20 mouse cellular contexts compared by ENCODE assay signal in the genomic region with DNA sequence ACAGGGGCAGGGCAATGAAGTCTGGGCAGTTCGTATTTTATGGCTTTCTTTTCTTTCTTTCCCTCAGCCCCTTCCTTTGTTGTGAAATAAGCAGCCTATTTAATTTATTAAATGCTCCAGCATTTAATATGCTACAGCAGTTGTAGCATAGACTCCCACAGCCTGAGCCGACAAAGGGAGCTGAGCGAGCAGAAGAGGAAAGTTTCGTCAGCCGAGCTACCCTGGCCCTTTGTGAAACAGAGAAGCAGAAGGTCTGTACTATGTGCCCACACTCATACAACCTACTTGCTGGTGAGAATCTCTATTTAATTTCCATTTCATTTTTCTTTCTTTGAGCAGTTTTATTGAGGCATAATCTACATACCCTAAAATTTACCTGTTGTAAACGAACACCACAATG.
DNase-seq lines count a peak whose midpoint lies in the region; ATAC-seq lines count a peak whose summit lies in the region.
"Had no signal": no experiment of that assay in that cellular context is flagged by ENCODE, and none has a peak within 500 bp of the region (broad histone marks: within the 10 kb centered on the region; RNA-seq: fewer than 3 reads in every experiment).

No protein-coding gene starts in this region.

- ATAC-seq in hindbrain, embryonic 14.5 days (ENCODE audit: low FRiP score) = no peak
- no peak for ATAC-seq in hindbrain, embryonic 12.5 days (ENCODE audit: low FRiP score)
- ATAC-seq in midbrain, embryonic 13.5 days = no peak
- no peak for ATAC-seq in midbrain, embryonic 11.5 days (ENCODE audit: low FRiP score)
- no peak for ATAC-seq in hindbrain, embryonic 15.5 days (ENCODE audit: low FRiP score, low read depth)
- ATAC-seq in midbrain, embryonic 16.5 days = no peak
- ATAC-seq: forebrain, embryonic 14.5 days had no signal

- H3K27ac ChIP-seq in hindbrain, embryonic 14.5 days = peak overlapping the region; percentile 38
- no peak overlapping the region; the same call in 1 of the 2 replicates for H3K27ac ChIP-seq in hindbrain, embryonic 12.5 days
- H3K27ac ChIP-seq in midbrain, embryonic 13.5 days = peak overlapping the region; percentile 4; the same call in 1 of the 2 replicates
- no peak overlapping the region for H3K27ac ChIP-seq in midbrain, embryonic 11.5 days (ENCODE audit: low read depth, low read length)
- peak overlapping the region; percentile 7; the same call in 1 of the 2 replicates for H3K27ac ChIP-seq in hindbrain, embryonic 15.5 days (replicated peaks)
- peak overlapping the region; percentile 81; the same call in 1 of the 2 replicates for H3K27ac ChIP-seq in midbrain, embryonic 16.5 days (ENCODE audit: low read length)
- H3K27ac ChIP-seq: embryonic facial prominence, embryonic 15.5 days; heart, adult 2 months; heart, embryonic 15.5 days had no signal

- no peak overlapping the region for H3K4me3 ChIP-seq in hindbrain, embryonic 14.5 days (replicated peaks; ENCODE audit: low read length)
- no peak overlapping the region for H3K4me3 ChIP-seq in hindbrain, embryonic 12.5 days
- no peak overlapping the region for H3K4me3 ChIP-seq in midbrain, embryonic 13.5 days (replicated peaks)
- H3K4me3 ChIP-seq in midbrain, embryonic 11.5 days (ENCODE audit: low read depth, low read length) = no peak overlapping the region
- no peak overlapping the region for H3K4me3 ChIP-seq in hindbrain, embryonic 15.5 days
- no peak overlapping the region for H3K4me3 ChIP-seq in midbrain, embryonic 16.5 days (ENCODE audit: low read depth, low read length)
- H3K4me3 ChIP-seq: embryonic facial prominence, embryonic 15.5 days; erythroblast, embryonic 14.5 days; forebrain, embryonic 10.5 days; heart, adult 2 months; heart, embryonic 15.5 days had no signal

- no peaks in the 10 kb centered on the region for H3K36me3 ChIP-seq in hindbrain, embryonic 14.5 days (replicated peaks; ENCODE audit: control insufficient read depth, insufficient read depth)
- H3K36me3 ChIP-seq in hindbrain, embryonic 12.5 days = no peaks in the 10 kb centered on the region
- no peaks in the 10 kb centered on the region for H3K36me3 ChIP-seq in midbrain, embryonic 13.5 days
- no peaks in the 10 kb centered on the region for H3K36me3 ChIP-seq in midbrain, embryonic 11.5 days (ENCODE audit: control insufficient read depth, insufficient read depth, low read length)
- H3K36me3 ChIP-seq in hindbrain, embryonic 15.5 days = no peaks in the 10 kb centered on the region
- H3K36me3 ChIP-seq in midbrain, embryonic 16.5 days (ENCODE audit: control insufficient read depth, insufficient read depth, low read length) = no peaks in the 10 kb centered on the region
- H3K36me3 ChIP-seq: embryonic facial prominence, embryonic 15.5 days; forebrain, embryonic 10.5 days; heart, embryonic 15.5 days had no signal

- DNase-seq in hindbrain, embryonic 14.5 days (ENCODE audit: low spot score) = no peak
- no peak for DNase-seq in midbrain, embryonic 11.5 days (ENCODE audit: low spot score, missing footprints)
- no peak for DNase-seq in spleen, postnatal 4 days (ENCODE audit: low spot score in 2 of 2)
- no peak for DNase-seq in cerebellum, adult 9-11 months
- DNase-seq: adrenal gland, adult 8-10 months; cerebellum, adult 18-20 months; cerebellum, postnatal 10 days; gastrocnemius, postnatal 14 days; heart, adult 2 months; heart, postnatal 14 days had no signal

- WGBS in hindbrain, embryonic 14.5 days = 50% methylated on average over 6 of the region's 6 CpGs
- WGBS in hindbrain, embryonic 12.5 days = 68% methylated on average over 6 of the region's 6 CpGs
- WGBS in midbrain, embryonic 13.5 days = 62% methylated on average over 6 of the region's 6 CpGs
- WGBS in midbrain, embryonic 11.5 days = 71% methylated on average over 6 of the region's 6 CpGs
- WGBS in hindbrain, embryonic 15.5 days = 57% methylated on average over 6 of the region's 6 CpGs
- 48% methylated on average over 6 of the region's 6 CpGs for WGBS in midbrain, embryonic 16.5 days

- peaks cover 53% of the 10 kb centered on the region for H3K4me1 ChIP-seq in hindbrain, embryonic 14.5 days (replicated peaks; ENCODE audit: control insufficient read depth, insufficient read depth, low read length)
- peaks cover 45% of the 10 kb centered on the region for H3K4me1 ChIP-seq in hindbrain, embryonic 12.5 days
- H3K4me1 ChIP-seq in midbrain, embryonic 13.5 days (replicated peaks) = peaks cover 56% of the 10 kb centered on the region
- peaks cover 33% of the 10 kb centered on the region for H3K4me1 ChIP-seq in midbrain, embryonic 11.5 days (ENCODE audit: control insufficient read depth, insufficient read depth, low read length)
- H3K4me1 ChIP-seq in hindbrain, embryonic 15.5 days (replicated peaks) = peaks cover 55% of the 10 kb centered on the region
- H3K4me1 ChIP-seq in midbrain, embryonic 16.5 days (ENCODE audit: control insufficient read depth, insufficient read depth, low read length) = peaks cover 41% of the 10 kb centered on the region
- H3K4me1 ChIP-seq: heart, embryonic 15.5 days had no signal

- H3K9me3 ChIP-seq in hindbrain, embryonic 14.5 days (ENCODE audit: control insufficient read depth, low read length) = no peaks in the 10 kb centered on the region
- no peaks in the 10 kb centered on the region for H3K9me3 ChIP-seq in hindbrain, embryonic 12.5 days (replicated peaks)
- no peaks in the 10 kb centered on the region for H3K9me3 ChIP-seq in midbrain, embryonic 13.5 days
- no peaks in the 10 kb centered on the region for H3K9me3 ChIP-seq in midbrain, embryonic 11.5 days (ENCODE audit: control insufficient read depth, low read length)
- H3K9me3 ChIP-seq in hindbrain, embryonic 15.5 days = no peaks in the 10 kb centered on the region
- no peaks in the 10 kb centered on the region for H3K9me3 ChIP-seq in midbrain, embryonic 16.5 days (replicated peaks; ENCODE audit: control insufficient read depth, low read length, poor library complexity, severe bottlenecking)
- H3K9me3 ChIP-seq: embryonic facial prominence, embryonic 15.5 days; forebrain, embryonic 10.5 days; heart, embryonic 15.5 days had no signal

- no peak overlapping the region for H3K4me2 ChIP-seq in hindbrain, embryonic 14.5 days (replicated peaks)
- no peak overlapping the region for H3K4me2 ChIP-seq in hindbrain, embryonic 12.5 days (replicated peaks)
- H3K4me2 ChIP-seq in midbrain, embryonic 13.5 days (replicated peaks) = no peak overlapping the region
- H3K4me2 ChIP-seq in midbrain, embryonic 11.5 days = no peak overlapping the region
- H3K4me2 ChIP-seq in hindbrain, embryonic 15.5 days = no peak overlapping the region
- no peak overlapping the region for H3K4me2 ChIP-seq in midbrain, embryonic 16.5 days (ENCODE audit: low read length)
- H3K4me2 ChIP-seq: embryonic facial prominence, embryonic 15.5 days; heart, embryonic 11.5 days; heart, embryonic 15.5 days had no signal

- H3K27me3 ChIP-seq in hindbrain, embryonic 14.5 days (ENCODE audit: control insufficient read depth, insufficient read depth, low read length) = no peaks in the 10 kb centered on the region
- no peaks in the 10 kb centered on the region for H3K27me3 ChIP-seq in hindbrain, embryonic 12.5 days
- peaks cover 8% of the 10 kb centered on the region; the same call in 1 of the 2 replicates for H3K27me3 ChIP-seq in midbrain, embryonic 13.5 days
- no peaks in the 10 kb centered on the region for H3K27me3 ChIP-seq in midbrain, embryonic 11.5 days (ENCODE audit: control insufficient read depth, insufficient read depth, low read length)
- H3K27me3 ChIP-seq in hindbrain, embryonic 15.5 days = no peaks in the 10 kb centered on the region
- no peaks in the 10 kb centered on the region for H3K27me3 ChIP-seq in midbrain, embryonic 16.5 days (ENCODE audit: control insufficient read depth, insufficient read depth, low read depth, low read length)
- H3K27me3 ChIP-seq: embryonic facial prominence, embryonic 15.5 days; heart, embryonic 15.5 days had no signal

- no peak overlapping the region for H3K9ac ChIP-seq in hindbrain, embryonic 14.5 days
- H3K9ac ChIP-seq in hindbrain, embryonic 12.5 days = no peak overlapping the region
- no peak overlapping the region for H3K9ac ChIP-seq in midbrain, embryonic 13.5 days (replicated peaks)
- H3K9ac ChIP-seq in midbrain, embryonic 11.5 days (ENCODE audit: low read length) = no peak overlapping the region
- H3K9ac ChIP-seq in hindbrain, embryonic 15.5 days = no peak overlapping the region
- no peak overlapping the region for H3K9ac ChIP-seq in midbrain, embryonic 16.5 days (ENCODE audit: low read depth, low read length)
- H3K9ac ChIP-seq: embryonic facial prominence, embryonic 15.5 days; heart, embryonic 15.5 days had no signal

Comparison
In these comparisons a context has a peak if more than half of its experiments do, and no peak if none do; other contexts are left out.
1. H3K27ac ChIP-seq: peak in hindbrain, embryonic 14.5 days (single experiment), midbrain, embryonic 13.5 days (single experiment), hindbrain, embryonic 15.5 days (single experiment) and midbrain, embryonic 16.5 days (single experiment); none in hindbrain, embryonic 12.5 days (single experiment) and midbrain, embryonic 11.5 days (single experiment).